Mouse (Mus musculus): ENCODE data around the gene Grin2d. TPM values are rescaled to one million over a fixed set of nuclear protein-coding genes. Genes with fewer than 3 reads are reported as not detected.

Grin2d gene
- polyA plus RNA-seq, 1 experiment from 2014 or later, result 0.75 TPM

- Histone ChIP-seq H3K4me1 (ENCODE audit: insufficient read depth, low read depth, low read length) (peaks cover 13% of the 10 kb centered on the region), H3K36me3 (ENCODE audit: insufficient read depth, low read length) (peaks cover 20% of the 10 kb centered on the region), H3K9ac (replicated peaks; ENCODE audit: low read depth) (peak within 1 kb of the TSS; percentile 97), H3K4me3 (ENCODE audit: low read depth, low read length) (peak within 1 kb of the TSS; percentile 91), H3K27me3 (replicated peaks; ENCODE audit: insufficient read depth, low read length) (peaks cover 24% of the 10 kb centered on the region; the same call in 1 of the 2 replicates), H3K4me2 (replicated peaks; ENCODE audit: low read depth, low read length) (peak within 1 kb of the TSS; percentile 82), H3K9me3 (ENCODE audit: low read length) (no peaks in the 10 kb centered on the region), H3K27ac (ENCODE audit: low read length) (peak within 1 kb of the TSS; percentile 95)
- TF ChIP-seq EP300 (IDR thresholded peaks at IDR 0.05) (no peak), CTCF (IDR thresholded peaks at IDR 0.05) (peak; percentile 96)
- DNase-seq (ENCODE audit: low spot score), result peak; percentile 96
- peak; percentile 80 for ATAC-seq
- under 1% methylated on average over 18 of the region's 18 CpGs for WGBS
Measured at GRCm38 (mm10) chr7:45872624-45873023, 5.6 kb downstream of the Grin2d start, which contains the start of gene Kdelr1. Gene Kdelr1 (plus strand): TSS chr7:45872772.

DNA sequence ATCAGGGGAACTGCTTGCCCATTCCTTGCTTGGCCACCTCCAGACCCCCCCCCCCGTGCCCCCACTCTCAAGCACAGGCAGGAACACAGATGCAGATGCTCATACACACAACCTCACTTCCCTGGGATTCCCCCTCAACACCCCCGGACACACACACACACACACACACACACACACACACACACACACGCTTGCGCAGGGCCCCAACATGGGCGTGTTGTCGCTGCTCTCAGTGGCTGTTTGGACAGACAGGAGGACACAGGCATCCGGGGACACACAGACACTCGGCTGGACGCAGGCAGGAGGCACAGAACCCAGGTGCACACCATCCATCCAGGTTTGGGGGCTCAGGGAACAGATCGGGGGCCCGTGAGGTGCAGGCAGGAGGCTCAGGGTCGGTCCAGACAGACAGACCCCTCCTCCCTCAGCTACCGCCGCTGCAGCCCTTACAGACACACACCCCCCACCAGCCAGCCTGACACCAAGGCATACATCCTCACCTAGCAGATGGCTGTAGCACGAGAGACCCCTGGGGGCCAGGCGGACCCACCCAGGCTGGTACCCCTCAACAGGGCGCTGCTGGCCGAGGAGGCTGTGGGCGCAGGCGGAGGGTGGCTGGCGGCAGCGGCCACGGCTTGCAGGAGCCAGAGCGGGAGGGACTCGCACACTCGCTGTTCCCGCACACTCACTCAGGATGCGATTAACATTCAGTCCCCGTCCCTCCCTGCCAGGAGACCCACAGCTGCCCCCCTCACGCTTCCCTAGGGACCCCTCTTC is 7.7 kb downstream of the Grin2d start:
- DNase-seq (ENCODE audit: low spot score) (no peak), ATAC-seq (no peak)
- TF ChIP-seq CTCF (IDR thresholded peaks at IDR 0.05), result no peak
- no peak for TF ChIP-seq EP300 (IDR thresholded peaks at IDR 0.05)
- Histone ChIP-seq H3K27ac (ENCODE audit: low read length) (no peak overlapping the region), H3K4me1 (ENCODE audit: insufficient read depth, low read depth, low read length) (peaks cover 13% of the 10 kb centered on the region), H3K27me3 (replicated peaks; ENCODE audit: insufficient read depth, low read length) (peaks cover 27% of the 10 kb centered on the region; the same call in 1 of the 2 replicates), H3K4me3 (ENCODE audit: low read depth, low read length) (no peak overlapping the region), H3K36me3 (ENCODE audit: insufficient read depth, low read length) (peaks cover 1% of the 10 kb centered on the region; the same call in 1 of the 2 replicates), H3K9ac (replicated peaks; ENCODE audit: low read depth) (no peak overlapping the region), H3K9me3 (ENCODE audit: low read length) (no peaks in the 10 kb centered on the region), H3K4me2 (replicated peaks; ENCODE audit: low read depth, low read length) (peak overlapping the region; percentile 22)
- 4% methylated on average over 26 of the region's 30 CpGs for WGBS

DNA sequence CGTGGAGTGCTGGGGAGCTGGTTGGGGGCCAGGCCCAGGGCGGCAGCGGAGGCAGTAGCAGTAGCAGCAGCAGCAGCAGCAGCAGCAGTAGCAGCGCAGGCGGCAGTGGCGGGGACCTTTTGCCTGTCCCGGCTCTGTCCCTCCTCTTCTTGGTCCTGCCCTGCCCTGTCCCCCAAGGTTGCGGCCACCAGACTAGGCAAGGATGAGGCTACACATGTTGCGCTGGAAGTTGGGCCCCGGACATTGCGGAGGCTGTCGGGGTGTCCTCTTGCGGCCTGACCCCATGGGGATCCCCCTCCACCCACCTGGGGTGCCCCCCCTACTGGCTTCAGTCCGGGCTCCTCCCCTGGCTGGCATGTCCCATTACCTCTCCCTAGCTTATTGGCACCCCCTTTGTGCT is 8.4 kb downstream of the Grin2d start:
- WGBS, result 5% methylated on average over 13 of the region's 14 CpGs
- no peak for DNase-seq (ENCODE audit: low spot score)

DNA sequence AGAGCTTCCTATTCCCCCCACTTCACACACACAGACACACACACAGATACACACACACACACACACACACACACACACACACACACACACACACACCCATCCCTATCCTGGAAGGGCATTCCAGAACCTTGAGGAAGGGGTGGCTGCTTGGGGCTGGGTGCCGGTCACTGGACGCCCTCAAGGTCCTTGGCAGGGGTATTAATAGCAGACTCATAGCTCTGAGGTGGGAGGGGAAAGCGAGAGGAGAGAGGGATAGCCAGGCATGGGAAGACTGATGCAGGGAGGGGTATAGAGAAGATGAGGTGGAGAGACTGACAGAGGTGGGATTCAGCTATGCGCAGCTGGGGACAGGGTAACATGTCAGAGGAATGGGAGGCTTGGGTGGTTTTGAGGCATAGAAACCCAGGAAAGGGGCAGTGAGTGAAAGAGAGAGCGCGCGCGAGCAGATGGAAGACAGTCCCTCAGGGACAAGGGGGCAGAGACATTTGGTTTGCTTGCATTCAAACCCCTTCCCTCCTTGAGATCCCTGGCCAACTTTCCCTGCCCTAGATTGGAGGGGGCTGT is 9.0 kb downstream of the Grin2d start:
- ATAC-seq, result no peak
- Histone ChIP-seq H3K27ac (ENCODE audit: low read length) (no peak overlapping the region), H3K4me3 (ENCODE audit: low read depth, low read length) (no peak overlapping the region), H3K9ac (replicated peaks; ENCODE audit: low read depth) (no peak overlapping the region), H3K4me2 (replicated peaks; ENCODE audit: low read depth, low read length) (no peak overlapping the region), H3K36me3 (ENCODE audit: insufficient read depth, low read length) (no peaks in the 10 kb centered on the region), H3K4me1 (ENCODE audit: insufficient read depth, low read depth, low read length) (peaks cover 9% of the 10 kb centered on the region), H3K9me3 (ENCODE audit: low read length) (no peaks in the 10 kb centered on the region), H3K27me3 (replicated peaks; ENCODE audit: insufficient read depth, low read length) (peaks cover 27% of the 10 kb centered on the region; the same call in 1 of the 2 replicates)
- DNase-seq (ENCODE audit: low spot score), result no peak
- 23% methylated on average over 8 of the region's 8 CpGs for WGBS
- no peak for TF ChIP-seq EP300 (IDR thresholded peaks at IDR 0.05)
- no peak for TF ChIP-seq CTCF (IDR thresholded peaks at IDR 0.05)

More for the DNA sequence above, 8.4 kb downstream of the Grin2d start:
- Histone ChIP-seq H3K4me2 (replicated peaks; ENCODE audit: low read depth, low read length) (no peak overlapping the region), H3K27me3 (replicated peaks; ENCODE audit: insufficient read depth, low read length) (peaks cover 27% of the 10 kb centered on the region; the same call in 1 of the 2 replicates), H3K27ac (ENCODE audit: low read length) (no peak overlapping the region), H3K36me3 (ENCODE audit: insufficient read depth, low read length) (no peaks in the 10 kb centered on the region), H3K9me3 (ENCODE audit: low read length) (no peaks in the 10 kb centered on the region), H3K4me3 (ENCODE audit: low read depth, low read length) (no peak overlapping the region), H3K9ac (replicated peaks; ENCODE audit: low read depth) (no peak overlapping the region), H3K4me1 (ENCODE audit: insufficient read depth, low read depth, low read length) (peaks cover 9% of the 10 kb centered on the region)
- ATAC-seq, result no peak
- no peak for TF ChIP-seq EP300 (IDR thresholded peaks at IDR 0.05)
- no peak for TF ChIP-seq CTCF (IDR thresholded peaks at IDR 0.05)

DNA sequence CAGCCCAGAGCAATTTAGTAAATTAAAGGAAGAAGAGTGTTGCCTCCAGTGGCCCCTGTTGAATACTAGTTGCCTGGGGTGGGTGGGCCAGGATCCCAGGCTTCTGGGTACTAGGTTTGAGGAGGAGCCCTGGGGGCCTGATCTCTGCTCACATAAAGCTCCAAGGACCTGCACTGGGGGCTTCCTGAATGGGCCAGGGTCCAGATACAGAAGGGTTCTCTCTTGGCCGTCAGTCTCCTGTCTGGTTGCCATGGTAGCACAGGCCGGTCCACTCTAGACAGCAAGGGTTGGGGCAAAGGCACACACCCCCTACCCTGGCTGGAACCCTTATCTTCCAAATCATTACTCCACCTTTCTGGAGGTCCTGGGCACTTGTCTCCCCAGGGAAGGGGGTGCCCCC is 10.3 kb downstream of the Grin2d start:
- ATAC-seq (no peak), DNase-seq (ENCODE audit: low spot score) (no peak)
- 22% methylated on average over 2 of the region's 2 CpGs for WGBS
- Histone ChIP-seq H3K4me3 (ENCODE audit: low read depth, low read length) (no peak overlapping the region), H3K27me3 (replicated peaks; ENCODE audit: insufficient read depth, low read length) (peaks cover 27% of the 10 kb centered on the region; the same call in 1 of the 2 replicates), H3K9ac (replicated peaks; ENCODE audit: low read depth) (no peak overlapping the region), H3K4me2 (replicated peaks; ENCODE audit: low read depth, low read length) (no peak overlapping the region), H3K4me1 (ENCODE audit: insufficient read depth, low read depth, low read length) (peaks cover 5% of the 10 kb centered on the region), H3K36me3 (ENCODE audit: insufficient read depth, low read length) (no peaks in the 10 kb centered on the region), H3K27ac (ENCODE audit: low read length) (no peak overlapping the region), H3K9me3 (ENCODE audit: low read length) (no peaks in the 10 kb centered on the region)
- TF ChIP-seq EP300 (IDR thresholded peaks at IDR 0.05), result no peak
- no peak for TF ChIP-seq CTCF (IDR thresholded peaks at IDR 0.05)

All from lung, postnatal 0 days (tissue).